Mouse (Mus musculus) MEL (cell line): ENCODE results near the gene Nat8l. TPM values are rescaled to one million over a fixed set of nuclear protein-coding genes. Genes with fewer than 3 reads are reported as not detected.
"Not testable (repeated sequence)": the region's sequence is repeated elsewhere in the genome, so short reads cannot be mapped to it uniquely, and the experiment has no call there.

ENCODE experiments used
- DNase-seq: peaks from one replicate; pipeline ENCODE4 v3.0.0; 2011; ENCODE audit warnings: low read depth, low spot score
- H3K27ac ChIP-seq: 2 replicates; pipeline ENCODE4 v1.5.1; 2012; ENCODE audit warnings: low read depth, mild to moderate bottlenecking, control low read depth, low read length, moderate library complexity; ENCODE audit not compliant: control insufficient read depth
- H3K27me3 ChIP-seq, 2 experiments: fragments of 150-350 bp in 1 of 2; sonication (generic) in 1 of 2; 2 replicates each; pipeline ENCODE4 v1.6.1; 2012; ENCODE audit warnings: low read length in 2 of 2, mild to moderate bottlenecking in 2 of 2, improper control_type of control experiment in 1 of 2, moderate library complexity in 1 of 2; ENCODE audit not compliant: insufficient read depth in 2 of 2, control insufficient read depth in 1 of 2
- H3K36me3 ChIP-seq, 2 experiments: 2 replicates each; pipeline ENCODE4 v1.6.1; 2012 to 2014; ENCODE audit warnings: low read length in 2 of 2, improper control_type of control experiment in 1 of 2, inconsistent platforms in 1 of 2, mild to moderate bottlenecking in 1 of 2; ENCODE audit not compliant: insufficient read depth in 2 of 2, control insufficient read depth in 1 of 2
- H3K4me1 ChIP-seq, 2 experiments: fragments of 150-350 bp in 1 of 2; sonication (generic) in 1 of 2; 2 replicates each; pipeline ENCODE4 v1.6.1; 2012; ENCODE audit warnings: low read length in 2 of 2, improper control_type of control experiment in 1 of 2, mild to moderate bottlenecking in 1 of 2; ENCODE audit not compliant: insufficient read depth in 2 of 2, control insufficient read depth in 1 of 2
- H3K4me3 ChIP-seq, 2 experiments: fragments of 150-350 bp in 1 of 2; sonication (generic) in 1 of 2; 2 replicates each; pipeline ENCODE4 v1.5.1; 2012; ENCODE audit warnings: low read depth in 2 of 2, low read length in 2 of 2, mild to moderate bottlenecking in 2 of 2, moderate library complexity in 2 of 2, control low read depth in 1 of 2, improper control_type of control experiment in 1 of 2; ENCODE audit not compliant: control insufficient read depth in 1 of 2, insufficient read depth in 1 of 2
- H3K79me2 ChIP-seq: 2 replicates; pipeline ENCODE4 v1.6.1; 2012; ENCODE audit warnings: mild to moderate bottlenecking, low read length, moderate library complexity; ENCODE audit not compliant: control insufficient read depth, poor library complexity, insufficient read depth
- H3K9ac ChIP-seq: 2 replicates; pipeline ENCODE4 v1.6.1; 2012; ENCODE audit warnings: low read depth, mild to moderate bottlenecking, control low read depth, low read length, moderate library complexity; ENCODE audit not compliant: control insufficient read depth, poor library complexity, severe bottlenecking
- H3K9me3 ChIP-seq: fragments of 150-350 bp; sonication (generic); replicated peaks from 2 replicates; pipeline ENCODE4 v1.6.1; 2012; ENCODE audit warnings: mild to moderate bottlenecking, low read length, improper control_type of control experiment, moderate library complexity; ENCODE audit not compliant: insufficient read depth
- CHD2 ChIP-seq: IDR thresholded peaks from 2 replicates; pipeline ENCODE4 v1.6.1; 2011; ENCODE audit warnings: low read length, improper control_type of control experiment
- CTCF ChIP-seq, 3 experiments: IDR thresholded peaks in 2 of 3; conservative IDR thresholded peaks in 1 of 3; 2 replicates each; pipeline ENCODE4 v1.5.1; 2011 to 2012; ENCODE audit warnings: low read length in 3 of 3, low read depth in 2 of 3, mild to moderate bottlenecking in 2 of 3, improper control_type of control experiment in 1 of 3, inconsistent platforms in 1 of 3, mixed read lengths in 1 of 3, moderate library complexity in 1 of 3; ENCODE audit not compliant: control insufficient read depth in 1 of 3, insufficient read depth in 1 of 3, poor library complexity in 1 of 3, severe bottlenecking in 1 of 3
- E2F4 ChIP-seq: IDR thresholded peaks from 2 replicates; pipeline ENCODE4 v1.6.1; 2011; ENCODE audit warnings: low read depth, low read length, improper control_type of control experiment, borderline replicate concordance
- GABPA ChIP-seq: IDR thresholded peaks from 2 replicates; pipeline ENCODE4 v1.6.1; 2012; ENCODE audit warnings: low read depth, mild to moderate bottlenecking, inconsistent platforms, low read length, improper control_type of control experiment, moderate library complexity
- MAZ ChIP-seq: IDR thresholded peaks from 2 replicates; pipeline ENCODE4 v1.6.1; 2012; ENCODE audit warnings: low read depth, mild to moderate bottlenecking, inconsistent platforms, low read length, improper control_type of control experiment
- MEF2A ChIP-seq: IDR thresholded peaks from 2 replicates; pipeline ENCODE4 v1.6.1; 2014; ENCODE audit warnings: low read depth, mild to moderate bottlenecking, inconsistent platforms, low read length, improper control_type of control experiment; ENCODE audit not compliant: poor library complexity, insufficient replicate concordance, severe bottlenecking; ENCODE audit errors: extremely low read depth
- MXI1 ChIP-seq: IDR thresholded peaks from 2 replicates; pipeline ENCODE4 v1.6.1; 2011; ENCODE audit warnings: mild to moderate bottlenecking, low read depth, low read length, improper control_type of control experiment
- NELFE ChIP-seq: IDR thresholded peaks from 2 replicates; pipeline ENCODE4 v1.6.1; 2011; ENCODE audit warnings: low read depth, low read length, improper control_type of control experiment
- POLR2AphosphoS2 ChIP-seq: IDR thresholded peaks from 2 replicates; pipeline ENCODE4 v1.6.1; 2011; ENCODE audit warnings: low read length, improper control_type of control experiment
- RAD21 ChIP-seq: IDR thresholded peaks from 2 replicates; pipeline ENCODE4 v1.6.1; 2011; ENCODE audit warnings: mild to moderate bottlenecking, low read depth, low read length, improper control_type of control experiment
- SIN3A ChIP-seq: IDR thresholded peaks from 2 replicates; pipeline ENCODE4 v1.6.1; 2012; ENCODE audit warnings: low read length, improper control_type of control experiment, inconsistent platforms
- SMC3 ChIP-seq: IDR thresholded peaks from 2 replicates; pipeline ENCODE4 v1.6.1; 2011; ENCODE audit warnings: low read depth, low read length, improper control_type of control experiment
- USF2 ChIP-seq, 2 experiments: IDR thresholded peaks; 2 replicates each; pipeline ENCODE4 v1.6.1; 2011 to 2012; ENCODE audit warnings: improper control_type of control experiment in 2 of 2, low read length in 2 of 2, borderline replicate concordance in 1 of 2, inconsistent platforms in 1 of 2, low read depth in 1 of 2, mild to moderate bottlenecking in 1 of 2; ENCODE audit not compliant: insufficient read depth in 1 of 2
- ZC3H11A ChIP-seq: IDR thresholded peaks from 2 replicates; pipeline ENCODE4 v1.6.1; 2012; ENCODE audit warnings: low read depth, mild to moderate bottlenecking, inconsistent platforms, low read length, improper control_type of control experiment
- polyA plus RNA-seq, 2 experiments: library from polyadenylated mRNA; stranded (reverse) in 1 of 2; unstranded in 1 of 2; fragments of >175 nt in 1 of 2; fragments of >200 nt in 1 of 2; gene quantifications; 2 replicates each; pipeline versions ENCODE4 v1.2.1 to v1.2.4; 2012; ENCODE audit warnings: low replicate concordance in 2 of 2, low read depth in 1 of 2; ENCODE audit not compliant: insufficient read length in 2 of 2, insufficient read depth in 1 of 2, missing spikeins in 1 of 2
- total RNA-seq: library from RNA; depleted of rRNA; stranded (reverse); fragments of 300-350 nt; gene quantifications from 2 replicates; pipeline ENCODE4 v1.2.3, GENCODE M21; 2012; rRNA removed

Gene Nat8l
- total RNA-seq: 0.03 TPM in 1 of 2 replicates, not detected in the other
- polyA plus RNA-seq: not detected

GRCm38 (mm10) chr5:33995843-33996693 lies at the start of gene Nat8l:
Gene Nat8l (plus strand): TSS chr5:33995984.
- no peak for DNase-seq
- no peaks in the 10 kb centered on the region for H3K9me3 ChIP-seq
- H3K4me1 ChIP-seq: no peaks in the 10 kb centered on the region
- H3K9ac ChIP-seq: no peak within 1 kb of the TSS
- TF ChIP-seq MEF2A (no peak), CHD2 (no peak), MXI1 (no peak), POLR2AphosphoS2 (no peak), E2F4 (no peak), SIN3A (no peak), MAZ (no peak), GABPA (no peak), ZC3H11A (no peak), SMC3 (no peak), NELFE (no peak), USF2 (IDR thresholded peaks at IDR 0.05; ENCODE audit: borderline replicate concordance in 1 of 2, insufficient read depth in 1 of 2, low read depth in 1 of 2, low read length in 2 of 2) (no peak)
- no peak within 1 kb of the TSS for H3K27ac ChIP-seq
- no peaks in the 10 kb centered on the region for H3K79me2 ChIP-seq
- H3K27me3 ChIP-seq: peaks cover 0 to 2% of the 10 kb centered on the region in 2 experiments; a peak in 2 of 4 replicates
- H3K4me3 ChIP-seq: no peak within 1 kb of the TSS
- no peaks in the 10 kb centered on the region for H3K36me3 ChIP-seq

- H3K9me3 ChIP-seq, H3K4me3 ChIP-seq, H3K27me3 ChIP-seq, H3K79me2 ChIP-seq, H3K9ac ChIP-seq, DNase-seq, H3K36me3 ChIP-seq, H3K4me1 ChIP-seq, H3K27ac ChIP-seq: not testable (repeated sequence)
- peak; percentile 28 to 46 (median 35) for TF ChIP-seq CTCF (IDR thresholded peaks at IDR 0.05 in 2 of 3, conservative IDR thresholded peaks at IDR 0.05 in 1 of 3; ENCODE audit: control insufficient read depth in 1 of 3, insufficient read depth in 1 of 3, low read depth in 2 of 3, low read length in 3 of 3, poor library complexity in 1 of 3, severe bottlenecking in 1 of 3)
- TF ChIP-seq RAD21: peak; percentile 11
Measured at GRCm38 (mm10) chr5:33947035-33947434, 48.7 kb upstream of the Nat8l start.
